Mouse (Mus musculus): Measurements from ENCODE around the gene Spns1. TPM values are rescaled to one million over a fixed set of nuclear protein-coding genes. Genes with fewer than 3 reads are reported as not detected.
"Not testable (repeated sequence)": the region's sequence is repeated elsewhere in the genome, so short reads cannot be mapped to it uniquely, and the experiment has no call there.

Gene Spns1
- polyA plus RNA-seq, 1 experiment from 2014 or later: 45.8 TPM

DNA sequence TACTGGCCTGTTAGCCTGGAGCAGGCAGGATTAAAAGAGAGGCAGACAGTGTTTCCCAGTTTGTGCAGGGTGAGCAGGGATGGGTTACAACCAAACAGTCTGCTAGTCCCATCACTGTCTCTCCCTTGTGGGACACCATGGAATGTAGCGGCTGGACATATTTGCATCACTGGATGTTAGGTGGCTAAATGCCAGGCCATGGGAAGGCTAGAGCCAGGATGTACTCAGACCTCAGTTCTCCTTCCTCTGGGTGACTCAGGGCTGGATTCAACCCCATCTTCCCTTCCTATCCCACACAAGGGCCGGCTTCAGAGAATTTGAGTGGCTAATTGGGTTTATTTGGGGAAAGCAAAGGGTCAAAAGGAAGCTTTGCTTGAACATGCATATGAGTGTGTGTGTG lies 31.4 kb upstream of the Spns1 start:
- no peak overlapping the region for H3K9ac ChIP-seq (ENCODE audit: low read length)
- 90% methylated on average over 2 of the region's 2 CpGs for WGBS
- ATAC-seq (ENCODE audit: low FRiP score): no peak

DNA sequence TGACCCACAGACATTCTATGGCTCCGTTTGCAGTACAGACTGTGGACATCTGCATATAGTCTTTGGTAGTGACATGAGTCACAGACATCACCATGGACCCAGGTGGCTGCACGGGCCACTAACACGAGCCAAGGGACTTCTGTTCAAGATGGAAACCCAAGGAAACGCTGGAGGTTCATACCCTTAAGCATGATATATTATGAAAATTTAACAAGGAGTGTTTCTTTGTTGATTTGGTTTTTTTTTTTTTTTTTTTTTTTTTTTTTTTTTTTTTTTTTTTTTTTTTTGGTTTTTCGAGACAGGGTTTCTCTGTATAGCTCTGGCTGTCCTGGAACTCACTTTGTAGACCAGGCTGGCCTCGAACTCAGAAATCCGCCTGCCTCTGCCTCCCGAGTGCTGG lies 25.3 kb upstream of the Spns1 start:
- not testable (repeated sequence) for H3K4me2 ChIP-seq; H3K9ac ChIP-seq (ENCODE audit: low read length); H3K4me1 ChIP-seq (ENCODE audit: control insufficient read depth, insufficient read depth, low read length); H3K36me3 ChIP-seq (ENCODE audit: control insufficient read depth, insufficient read depth, low read length); H3K27ac ChIP-seq (ENCODE audit: low read depth, low read length); H3K9me3 ChIP-seq (ENCODE audit: control insufficient read depth, low read length); DNase-seq (ENCODE audit: low spot score, missing footprints); H3K4me3 ChIP-seq (ENCODE audit: low read depth, low read length); H3K27me3 ChIP-seq (ENCODE audit: control insufficient read depth, insufficient read depth, low read length); ATAC-seq (ENCODE audit: low FRiP score)
- 83% methylated on average over 7 of the region's 8 CpGs for WGBS

More for the DNA sequence above, 31.4 kb upstream of the Spns1 start:
- Histone ChIP-seq H3K27me3 (ENCODE audit: control insufficient read depth, insufficient read depth, low read length) (no peaks in the 10 kb centered on the region), H3K4me1 (ENCODE audit: control insufficient read depth, insufficient read depth, low read length) (no peaks in the 10 kb centered on the region), H3K4me3 (ENCODE audit: low read depth, low read length) (no peak overlapping the region), H3K27ac (ENCODE audit: low read depth, low read length) (no peak overlapping the region), H3K4me2 (no peak overlapping the region), H3K9me3 (ENCODE audit: control insufficient read depth, low read length) (no peaks in the 10 kb centered on the region), H3K36me3 (ENCODE audit: control insufficient read depth, insufficient read depth, low read length) (no peaks in the 10 kb centered on the region)
- DNase-seq (ENCODE audit: low spot score, missing footprints): no peak

DNA sequence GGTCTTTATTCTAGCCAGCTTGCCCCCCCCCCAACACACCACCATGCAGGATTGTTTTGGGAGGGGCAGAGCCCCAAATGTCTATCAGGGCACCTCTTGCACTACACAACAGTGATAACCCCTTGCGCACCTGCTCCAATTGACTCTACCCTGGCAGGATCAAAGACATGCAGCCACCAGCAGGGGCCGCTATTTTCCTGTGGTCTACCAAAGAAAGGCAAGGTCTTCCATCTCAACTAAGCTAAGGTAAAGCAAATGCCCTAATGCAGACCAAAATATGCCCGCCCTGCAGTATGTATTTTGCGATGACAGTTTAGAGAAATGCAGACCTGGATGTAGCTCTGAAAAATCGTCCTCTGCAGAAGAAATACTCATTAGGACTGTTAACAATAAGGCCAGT lies 22.3 kb upstream of the Spns1 start:
- no peak overlapping the region for H3K27ac ChIP-seq (ENCODE audit: low read depth, low read length)
- no peaks in the 10 kb centered on the region for H3K27me3 ChIP-seq (ENCODE audit: control insufficient read depth, insufficient read depth, low read length)
- H3K4me3 ChIP-seq (ENCODE audit: low read depth, low read length): no peak overlapping the region
- H3K4me2 ChIP-seq: no peak overlapping the region
- 10% methylated on average over 5 of the region's 5 CpGs for WGBS
- no peak overlapping the region for H3K9ac ChIP-seq (ENCODE audit: low read length)
- no peaks in the 10 kb centered on the region for H3K9me3 ChIP-seq (ENCODE audit: control insufficient read depth, low read length)
- no peaks in the 10 kb centered on the region for H3K36me3 ChIP-seq (ENCODE audit: control insufficient read depth, insufficient read depth, low read length)
- peak; percentile 97 for DNase-seq (ENCODE audit: low spot score, missing footprints)
- peaks cover 4% of the 10 kb centered on the region for H3K4me1 ChIP-seq (ENCODE audit: control insufficient read depth, insufficient read depth, low read length)
- ATAC-seq (ENCODE audit: low FRiP score): no peak

DNA sequence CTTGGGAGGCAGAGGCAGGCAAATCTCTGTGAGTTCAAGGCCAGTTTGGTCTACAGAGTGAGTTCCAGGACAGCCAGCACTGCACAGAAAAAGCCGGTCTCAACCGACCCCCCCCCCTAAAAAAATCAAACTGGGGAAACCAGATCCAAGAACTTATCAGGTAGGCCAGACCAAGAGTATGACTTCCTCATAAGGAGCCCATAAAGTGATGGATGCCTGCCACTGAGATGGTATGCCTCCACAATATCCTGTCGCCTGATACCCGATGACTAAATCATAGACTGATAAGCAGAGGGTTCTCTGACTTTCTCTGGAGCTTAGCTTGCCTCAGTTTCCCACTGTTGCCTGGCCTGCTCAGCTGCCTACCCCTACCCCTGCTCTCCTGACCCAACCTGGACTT lies 20.6 kb upstream of the Spns1 start:
- DNase-seq (ENCODE audit: low spot score, missing footprints) (no peak), ATAC-seq (ENCODE audit: low FRiP score) (no peak)
- Histone ChIP-seq H3K9me3 (ENCODE audit: control insufficient read depth, low read length) (no peaks in the 10 kb centered on the region), H3K27ac (ENCODE audit: low read depth, low read length) (no peak overlapping the region), H3K4me2 (no peak overlapping the region), H3K9ac (ENCODE audit: low read length) (no peak overlapping the region), H3K27me3 (ENCODE audit: control insufficient read depth, insufficient read depth, low read length) (no peaks in the 10 kb centered on the region), H3K36me3 (ENCODE audit: control insufficient read depth, insufficient read depth, low read length) (no peaks in the 10 kb centered on the region), H3K4me3 (ENCODE audit: low read depth, low read length) (no peak overlapping the region), H3K4me1 (ENCODE audit: control insufficient read depth, insufficient read depth, low read length) (peaks cover 4% of the 10 kb centered on the region)
- 90% methylated on average over 4 of the region's 4 CpGs for WGBS

DNA sequence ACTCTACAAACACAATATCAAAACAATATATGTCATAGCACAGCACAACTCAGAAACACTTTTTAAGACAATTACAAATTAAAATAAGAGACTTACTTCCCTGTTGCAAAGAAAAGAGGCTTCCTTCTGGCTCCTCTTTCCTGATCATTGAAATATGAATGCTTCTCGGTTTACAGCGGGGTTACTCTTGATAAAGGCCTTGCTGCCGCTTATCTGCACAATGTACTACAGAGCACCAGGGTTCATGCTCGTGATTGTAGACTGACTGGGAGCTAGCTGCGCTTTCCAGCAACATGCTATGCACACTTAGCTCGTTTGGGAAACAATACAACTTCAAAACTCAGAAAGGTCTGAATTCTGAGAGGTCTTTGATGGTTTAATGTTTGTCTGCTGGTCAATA lies 20.0 kb upstream of the Spns1 start:
- WGBS: 56% methylated on average over 6 of the region's 6 CpGs
- peak overlapping the region; percentile 11; the same call in 1 of the 2 replicates for H3K4me2 ChIP-seq
- no peaks in the 10 kb centered on the region for H3K9me3 ChIP-seq (ENCODE audit: control insufficient read depth, low read length)
- no peak overlapping the region for H3K27ac ChIP-seq (ENCODE audit: low read depth, low read length)
- DNase-seq (ENCODE audit: low spot score, missing footprints) (no peak), ATAC-seq (ENCODE audit: low FRiP score) (no peak)
- H3K4me1 ChIP-seq (ENCODE audit: control insufficient read depth, insufficient read depth, low read length): peaks cover 4% of the 10 kb centered on the region
- H3K4me3 ChIP-seq (ENCODE audit: low read depth, low read length): peak overlapping the region; percentile 72; the same call in 1 of the 2 replicates
- peak overlapping the region; percentile 12; the same call in 1 of the 2 replicates for H3K9ac ChIP-seq (ENCODE audit: low read length)
- H3K27me3 ChIP-seq (ENCODE audit: control insufficient read depth, insufficient read depth, low read length): no peaks in the 10 kb centered on the region
- H3K36me3 ChIP-seq (ENCODE audit: control insufficient read depth, insufficient read depth, low read length): no peaks in the 10 kb centered on the region

DNA sequence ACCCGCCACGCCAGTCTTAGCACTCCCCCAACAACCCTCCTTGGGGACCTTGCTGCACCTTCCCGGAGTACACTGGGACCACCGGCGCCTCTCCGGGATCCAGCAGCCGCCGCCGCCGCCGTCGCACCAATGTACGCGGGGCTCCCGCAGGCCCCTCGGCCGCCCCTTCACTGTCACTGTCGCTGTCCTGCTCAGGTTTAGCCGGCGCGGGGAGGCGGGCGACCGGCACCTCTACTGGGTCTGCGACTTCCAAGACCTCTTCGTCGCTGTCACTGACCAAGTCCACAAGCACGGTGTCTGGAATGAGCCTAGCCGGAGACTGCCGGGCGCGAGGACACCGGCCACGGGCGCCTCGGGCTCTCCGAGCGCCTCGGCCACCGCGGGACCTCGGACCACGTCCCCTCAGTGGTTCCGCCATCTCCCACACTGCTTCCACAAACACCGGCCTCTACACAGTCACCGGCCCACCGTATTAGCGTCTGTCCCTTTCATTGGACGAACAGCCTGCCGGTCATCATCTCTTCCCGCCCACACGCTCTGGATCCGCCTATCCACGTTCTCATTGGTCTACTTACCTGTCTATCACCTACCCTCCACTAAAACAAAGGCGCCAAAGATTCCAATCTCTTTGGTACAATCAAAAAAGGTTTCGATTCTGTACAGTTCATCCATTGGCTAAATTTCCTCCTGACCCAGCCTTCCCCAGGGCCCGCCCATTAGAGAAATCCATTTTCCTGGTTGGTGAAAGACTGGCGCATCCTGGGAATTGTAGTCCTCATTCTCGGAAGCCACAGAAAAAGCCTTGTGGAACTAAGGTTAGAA lies 19.3 kb upstream of the Spns1 start, which contains the start of gene Nfatc2ip:
Gene Nfatc2ip (minus strand): TSS at position 440 of the 822 bp plus-strand sequence.
- Histone ChIP-seq H3K4me1 (ENCODE audit: control insufficient read depth, insufficient read depth, low read length) (peaks cover 4% of the 10 kb centered on the region), H3K9me3 (ENCODE audit: control insufficient read depth, low read length) (no peaks in the 10 kb centered on the region), H3K4me3 (ENCODE audit: low read depth, low read length) (peak within 1 kb of the TSS; percentile 72), H3K9ac (ENCODE audit: low read length) (peak within 1 kb of the TSS; percentile 70), H3K36me3 (ENCODE audit: control insufficient read depth, insufficient read depth, low read length) (no peaks in the 10 kb centered on the region), H3K4me2 (peak within 1 kb of the TSS; percentile 73), H3K27ac (ENCODE audit: low read depth, low read length) (no peak within 1 kb of the TSS), H3K27me3 (ENCODE audit: control insufficient read depth, insufficient read depth, low read length) (no peaks in the 10 kb centered on the region)
- DNase-seq (ENCODE audit: low spot score, missing footprints) (peak; percentile 100), ATAC-seq (ENCODE audit: low FRiP score) (peak; percentile 100)
- 0% methylated on average over 59 of the region's 59 CpGs for WGBS

DNA sequence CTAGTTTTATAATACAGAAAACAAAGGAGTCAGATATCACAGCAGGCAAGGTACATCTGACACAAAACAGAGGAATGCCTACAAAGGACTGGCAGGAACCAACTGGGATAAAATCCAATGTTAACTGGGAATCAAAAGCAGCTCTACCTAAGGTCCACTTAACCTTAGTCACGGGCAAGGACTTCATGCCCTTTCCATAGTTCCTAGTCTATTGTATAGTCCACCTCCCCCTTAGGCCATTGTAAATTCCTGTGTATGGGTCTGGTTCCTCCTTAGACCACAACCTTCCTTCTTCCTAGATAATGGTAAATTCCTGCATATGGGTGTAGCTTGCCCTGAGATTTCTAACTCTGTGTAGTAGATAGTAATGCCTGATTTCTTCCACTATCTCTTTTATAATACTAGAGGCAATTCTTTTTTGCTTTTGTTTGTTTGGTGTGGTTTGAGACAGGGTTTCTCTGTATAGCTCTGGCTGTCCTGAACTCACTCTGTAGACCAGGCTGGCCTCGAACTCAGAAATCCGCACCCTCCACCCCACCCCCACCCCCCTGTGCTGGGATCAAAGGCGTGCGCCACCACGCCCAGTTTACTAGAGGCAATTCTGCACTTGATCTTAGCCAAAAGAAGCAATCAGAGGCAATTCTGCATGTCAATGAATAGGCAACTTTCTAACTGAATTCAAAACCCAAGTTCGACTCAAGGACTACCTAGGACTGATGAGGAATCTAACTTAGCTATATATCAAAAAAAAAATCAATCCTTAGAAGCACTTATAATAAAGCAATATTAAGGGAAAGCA lies 15.0 kb upstream of the Spns1 start:
- not testable (repeated sequence) for H3K27ac ChIP-seq (ENCODE audit: low read depth, low read length); H3K4me1 ChIP-seq (ENCODE audit: control insufficient read depth, insufficient read depth, low read length); DNase-seq (ENCODE audit: low spot score, missing footprints); H3K9ac ChIP-seq (ENCODE audit: low read length); H3K9me3 ChIP-seq (ENCODE audit: control insufficient read depth, low read length); H3K36me3 ChIP-seq (ENCODE audit: control insufficient read depth, insufficient read depth, low read length); H3K27me3 ChIP-seq (ENCODE audit: control insufficient read depth, insufficient read depth, low read length); H3K4me3 ChIP-seq (ENCODE audit: low read depth, low read length); H3K4me2 ChIP-seq; ATAC-seq (ENCODE audit: low FRiP score)
- 89% methylated on average over 7 of the region's 7 CpGs for WGBS

DNA sequence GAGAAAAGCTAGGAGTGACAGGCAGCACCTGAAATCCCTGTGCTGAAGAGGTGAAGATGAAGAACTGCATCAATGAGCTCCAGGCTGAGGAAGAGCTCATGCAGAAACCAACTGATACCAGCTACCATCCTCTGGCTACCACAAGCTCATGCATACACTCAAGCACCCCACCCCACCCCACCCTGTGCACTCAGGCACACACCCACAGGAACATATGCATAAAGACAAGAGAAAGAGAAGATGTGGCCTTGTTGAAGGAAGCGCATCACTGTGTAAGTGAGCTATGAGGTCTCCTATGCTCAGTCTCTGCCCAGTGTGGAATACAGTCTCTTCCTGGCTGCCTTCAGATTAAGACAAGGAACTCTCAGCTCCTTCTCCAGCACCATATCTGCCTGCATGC lies 10.9 kb upstream of the Spns1 start:
- Histone ChIP-seq H3K9me3 (ENCODE audit: control insufficient read depth, low read length) (no peaks in the 10 kb centered on the region), H3K27me3 (ENCODE audit: control insufficient read depth, insufficient read depth, low read length) (no peaks in the 10 kb centered on the region), H3K4me1 (ENCODE audit: control insufficient read depth, insufficient read depth, low read length) (no peaks in the 10 kb centered on the region), H3K27ac (ENCODE audit: low read depth, low read length) (no peak overlapping the region), H3K4me3 (ENCODE audit: low read depth, low read length) (no peak overlapping the region), H3K36me3 (ENCODE audit: control insufficient read depth, insufficient read depth, low read length) (peaks cover 5% of the 10 kb centered on the region; the same call in 1 of the 2 replicates), H3K4me2 (no peak overlapping the region), H3K9ac (ENCODE audit: low read length) (no peak overlapping the region)
- DNase-seq (ENCODE audit: low spot score, missing footprints) (no peak), ATAC-seq (ENCODE audit: low FRiP score) (no peak)
- 100% methylated on average over 1 of the region's 1 CpGs for WGBS

DNA sequence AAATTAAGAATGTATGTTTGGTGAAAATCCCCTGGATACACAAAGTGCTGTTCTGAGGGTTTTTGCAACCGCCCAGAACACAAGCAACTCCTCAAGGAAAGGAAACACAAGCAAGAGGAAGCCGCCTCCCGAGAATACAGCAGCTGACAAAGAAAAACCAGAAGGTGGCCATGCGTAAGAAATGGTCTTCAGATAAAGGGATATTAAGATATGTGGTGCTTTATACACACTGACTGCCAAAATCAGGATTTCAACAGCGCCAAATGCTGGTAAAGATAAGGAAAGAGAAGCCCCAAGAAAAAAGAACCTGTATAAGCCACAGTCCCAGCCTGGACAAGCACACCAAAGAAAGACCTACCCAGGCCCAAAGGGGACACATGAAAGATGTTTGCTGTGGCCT lies 6.3 kb upstream of the Spns1 start:
- Histone ChIP-seq H3K27ac (ENCODE audit: low read depth, low read length) (no peak overlapping the region), H3K9me3 (ENCODE audit: control insufficient read depth, low read length) (no peaks in the 10 kb centered on the region), H3K4me2 (no peak overlapping the region), H3K9ac (ENCODE audit: low read length) (no peak overlapping the region), H3K4me3 (ENCODE audit: low read depth, low read length) (no peak overlapping the region), H3K4me1 (ENCODE audit: control insufficient read depth, insufficient read depth, low read length) (no peaks in the 10 kb centered on the region), H3K27me3 (ENCODE audit: control insufficient read depth, insufficient read depth, low read length) (no peaks in the 10 kb centered on the region), H3K36me3 (ENCODE audit: control insufficient read depth, insufficient read depth, low read length) (peaks cover 3% of the 10 kb centered on the region; the same call in 1 of the 2 replicates)
- DNase-seq (ENCODE audit: low spot score, missing footprints): no peak
- 94% methylated on average over 5 of the region's 5 CpGs for WGBS
- ATAC-seq (ENCODE audit: low FRiP score): no peak

Measured in midbrain, embryonic 11.5 days (tissue).